Mouse (Mus musculus) liver, adult (tissue): Measurements from ENCODE around the gene Adprhl1.

Experiments used
- GATA4 ChIP-seq: IDR thresholded peaks from 2 replicates; pipeline ENCODE4 v1.6.1; 2014; ENCODE audit warnings: mild to moderate bottlenecking, low read length; ENCODE audit not compliant: insufficient replicate concordance

Gene Adprhl1

GRCm38 (mm10) chr8:13244343-13244880 lies 9.6 kb downstream of the Adprhl1 start:
- TF ChIP-seq GATA4, result no peak

GRCm38 (mm10) chr8:13242985-13243870 lies 10.7 kb downstream of the Adprhl1 start:
- TF ChIP-seq GATA4, result no peak

- no peak for TF ChIP-seq GATA4
Measured at GRCm38 (mm10) chr8:13240691-13241090, 13.3 kb downstream of the Adprhl1 start.

- TF ChIP-seq GATA4, result no peak
Measured at GRCm38 (mm10) chr8:13240055-13240454, 13.9 kb downstream of the Adprhl1 start.

- no peak for TF ChIP-seq GATA4
Measured at GRCm38 (mm10) chr8:13234803-13235202, 19.2 kb downstream of the Adprhl1 start.

GRCm38 (mm10) chr8:13230471-13230870 lies 23.5 kb downstream of the Adprhl1 start:
- no peak for TF ChIP-seq GATA4

- TF ChIP-seq GATA4, result no peak
Measured at GRCm38 (mm10) chr8:13229802-13230201, 24.2 kb downstream of the Adprhl1 start.

GRCm38 (mm10) chr8:13228923-13229610 lies 24.9 kb downstream of the Adprhl1 start:
- TF ChIP-seq GATA4, result no peak

GRCm38 (mm10) chr8:13227184-13227583 lies 26.8 kb downstream of the Adprhl1 start:
- no peak for TF ChIP-seq GATA4

GRCm38 (mm10) chr8:13226288-13226687 lies 27.7 kb downstream of the Adprhl1 start:
- no peak for TF ChIP-seq GATA4

- no peak for TF ChIP-seq GATA4
Measured at GRCm38 (mm10) chr8:13224426-13224825, 29.5 kb downstream of the Adprhl1 start.

- no peak for TF ChIP-seq GATA4
Measured at GRCm38 (mm10) chr8:13218441-13218840, 35.5 kb downstream of the Adprhl1 start.

- TF ChIP-seq GATA4, result no peak
Measured at GRCm38 (mm10) chr8:13217986-13218385, 36.0 kb downstream of the Adprhl1 start.

- no peak for TF ChIP-seq GATA4
Measured at GRCm38 (mm10) chr8:13217093-13217492, 36.9 kb downstream of the Adprhl1 start.

- no peak for TF ChIP-seq GATA4
Measured at GRCm38 (mm10) chr8:13216386-13216785, 37.6 kb downstream of the Adprhl1 start.

GRCm38 (mm10) chr8:13213479-13214268 lies 40.3 kb downstream of the Adprhl1 start:
- TF ChIP-seq GATA4, result no peak

- no peak for TF ChIP-seq GATA4
Measured at GRCm38 (mm10) chr8:13209770-13210169, 44.2 kb downstream of the Adprhl1 start.
